Mouse (Mus musculus): ENCODE results near the gene Frrs1.
"Not testable (repeated sequence)": the region's sequence is repeated elsewhere in the genome, so short reads cannot be mapped to it uniquely, and the experiment has no call there.

Frrs1 gene

GRCm38 (mm10) chr3:116858941-116859685 lies at the start of gene Frrs1:
Gene Frrs1 (plus strand): TSS chr3:116859464.
- ChIA-PET CTCF (interaction anchor here in 2 of 4 experiments (0.6 to 1.0 kb wide), 2 partner anchors 9 to 518 kb away, joined by 3 to 4 read pairs; no protein-coding TSS in a partner anchor), POLR2A (interaction anchor here in 3 of 4 experiments (0.7 to 4.5 kb wide), 11 partner anchors 9 to 380 kb away, joined by 3 to 24 read pairs (median 3); partner anchors contain the start of gene Dbt (in 1 of the 3))

DNA sequence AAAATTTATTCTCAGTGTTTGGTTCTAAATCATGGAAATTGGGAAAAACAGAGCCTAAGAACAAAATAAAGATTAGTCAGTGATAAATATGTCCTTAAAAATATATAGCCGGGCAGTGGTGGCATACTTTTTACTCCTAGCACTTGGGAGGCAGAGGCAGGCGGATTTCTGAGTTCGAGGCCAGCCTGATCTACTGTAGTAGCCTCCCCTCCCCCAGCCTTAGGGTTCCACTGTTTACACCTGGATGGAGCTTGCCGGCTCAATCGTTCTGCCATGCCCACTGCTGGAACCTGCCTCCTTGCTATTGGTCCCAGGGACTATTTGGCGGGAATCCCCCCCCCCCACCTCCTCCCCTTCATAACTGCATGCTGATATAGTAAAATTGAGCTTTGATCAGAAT lies 48.9 kb upstream of the Frrs1 start:
- CTCF ChIA-PET, POLR2A ChIA-PET: not testable (repeated sequence)

DNA sequence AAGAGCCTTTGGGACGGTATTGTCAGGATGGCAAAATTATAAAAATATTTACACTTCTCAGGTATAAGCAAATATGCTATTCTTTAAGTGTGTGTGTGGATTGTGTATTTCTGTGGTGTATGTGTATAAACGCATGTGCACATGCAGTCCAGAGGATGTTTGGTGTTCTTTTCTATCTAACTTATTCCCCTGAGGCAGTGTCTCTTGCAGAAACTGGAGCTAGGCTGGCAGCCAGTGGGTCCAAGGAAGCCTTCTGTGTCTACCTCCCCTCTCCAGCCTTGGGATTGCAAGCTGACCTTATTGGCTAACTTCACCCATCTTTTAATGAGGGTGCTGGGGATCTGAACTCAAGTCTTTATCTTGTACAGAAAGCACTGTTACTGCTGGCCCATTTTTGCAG lies 46.3 kb upstream of the Frrs1 start:
- CTCF ChIA-PET: interaction anchor here in 1 of 4 experiments (0.7 kb wide), 1 partner anchor 472 kb away, joined by 3 read pairs; no protein-coding TSS in a partner anchor
- POLR2A ChIA-PET: no interaction called here

DNA sequence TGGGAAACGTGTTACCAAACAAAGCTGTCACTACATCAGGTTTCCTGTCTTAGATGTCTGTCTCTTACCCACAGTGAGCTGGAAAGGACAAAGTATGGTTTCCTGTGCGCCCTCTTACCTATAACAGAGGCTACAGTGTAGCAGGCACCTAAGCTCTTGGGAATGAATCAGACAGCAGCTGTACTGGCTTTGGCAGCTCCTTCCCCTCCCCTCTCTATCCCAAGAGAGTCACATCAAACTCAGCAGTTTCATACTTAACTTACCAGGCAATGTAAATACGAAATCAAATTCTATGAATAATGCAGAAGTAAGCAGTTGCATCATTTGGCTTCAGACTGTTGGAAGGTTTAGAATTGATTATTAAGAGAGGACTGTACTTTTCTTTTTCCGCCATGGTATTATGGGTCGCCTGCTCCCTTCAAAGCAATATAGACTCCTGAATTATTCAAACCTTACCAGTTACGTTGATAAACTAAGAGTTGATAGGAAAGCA lies 43.9 kb upstream of the Frrs1 start:
- ChIA-PET POLR2A (interaction anchor here in 2 of 4 experiments (1.2 to 1.5 kb wide), 2 partner anchors 8 to 10 kb away, joined by 3 read pairs; no protein-coding TSS in a partner anchor), CTCF (interaction anchor here in 2 of 4 experiments (0.6 to 1.2 kb wide), 2 partner anchors 21 to 488 kb away, joined by 3 read pairs; no protein-coding TSS in a partner anchor)

DNA sequence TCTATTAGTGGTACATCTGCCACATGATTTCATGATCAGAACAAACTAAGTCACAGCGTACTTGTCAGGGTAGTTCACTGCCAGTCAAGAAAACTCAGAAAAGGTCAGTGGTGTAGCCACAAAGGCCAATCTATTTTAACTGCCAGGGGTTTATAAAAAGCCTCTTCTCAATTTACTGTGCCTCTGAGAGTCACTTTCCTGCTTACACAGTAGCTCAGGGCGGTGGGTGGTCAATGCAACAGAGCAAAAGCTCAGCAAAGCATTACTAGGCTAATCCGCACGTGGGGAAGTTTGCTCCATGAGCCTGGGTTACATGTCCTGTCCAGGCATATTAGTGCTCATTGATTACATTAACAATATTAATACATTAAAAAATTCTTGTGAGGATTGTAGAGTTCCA lies 43.3 kb upstream of the Frrs1 start:
- ChIA-PET CTCF (interaction anchor here in 2 of 4 experiments (0.6 to 1.0 kb wide), 2 partner anchors 18 to 20 kb away, joined by 3 read pairs; no protein-coding TSS in a partner anchor), POLR2A (interaction anchor here in 1 of 4 experiments (1.5 kb wide), 1 partner anchor 9 kb away, joined by 3 read pairs; no protein-coding TSS in a partner anchor)

- ChIA-PET POLR2A (no interaction called here), CTCF (interaction anchor here in 1 of 4 experiments (1.0 kb wide), 1 partner anchor 19 kb away, joined by 3 read pairs; no protein-coding TSS in a partner anchor)
Observed at GRCm38 (mm10) chr3:116816674-116817215, 42.5 kb upstream of the Frrs1 start.

DNA sequence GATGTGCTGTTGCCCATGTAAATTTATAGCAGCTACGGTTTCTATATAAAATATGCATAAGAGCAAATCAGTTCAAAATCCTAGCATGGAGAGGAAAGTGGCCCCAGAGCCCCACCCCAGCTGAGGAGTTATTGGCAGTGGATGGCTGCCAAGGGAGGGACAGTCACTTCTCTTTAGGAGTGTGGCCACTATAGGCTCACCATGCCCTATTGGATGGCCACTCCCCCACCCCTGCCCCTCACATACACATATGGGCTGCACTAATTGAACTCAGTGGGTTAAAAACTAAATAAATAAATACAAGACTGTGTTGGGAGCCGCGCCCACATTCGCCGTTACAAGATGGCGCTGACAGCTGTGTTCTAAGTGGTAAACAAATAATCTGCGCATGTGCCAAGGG lies 42.0 kb upstream of the Frrs1 start:
- ChIA-PET CTCF (no interaction called here), POLR2A (no interaction called here)

DNA sequence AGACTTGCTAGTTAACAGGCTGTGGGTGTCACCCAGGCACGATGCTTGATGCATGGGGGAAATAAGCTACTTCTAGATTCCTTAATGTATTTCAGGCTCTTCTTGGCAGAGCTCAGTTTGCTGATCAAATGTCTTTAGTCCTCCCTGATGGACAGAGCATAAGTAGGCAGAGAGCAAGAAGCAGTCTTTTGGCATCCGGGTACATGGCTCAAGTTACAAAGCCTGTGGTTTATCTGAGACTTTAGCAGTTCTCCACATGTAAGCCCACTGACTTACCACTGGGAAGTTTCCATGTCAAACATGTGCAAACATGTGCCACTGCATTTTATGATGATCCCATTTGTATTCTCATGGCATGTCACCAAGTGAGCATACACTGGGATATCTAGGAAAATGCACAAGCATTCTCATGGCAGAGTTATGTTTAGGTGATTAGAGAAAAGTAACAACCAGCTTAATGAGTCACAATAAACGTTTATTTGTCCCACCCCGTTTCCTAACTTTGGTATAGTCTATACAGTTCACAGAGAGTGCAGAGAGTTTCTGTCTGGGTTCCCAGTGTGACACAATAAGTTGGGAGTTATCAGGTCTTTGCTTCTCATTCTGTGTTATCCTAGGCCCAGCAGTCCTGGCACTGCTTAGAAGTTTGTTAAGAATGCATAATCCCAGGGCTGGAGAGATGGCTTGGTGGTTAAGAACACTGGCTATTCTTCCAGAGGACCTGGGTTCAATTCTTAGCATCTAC lies 32.6 kb upstream of the Frrs1 start:
- ChIA-PET POLR2A (interaction anchor here in 2 of 4 experiments (0.6 to 1.4 kb wide), 4 partner anchors 9 to 33 kb away, joined by 3 to 4 read pairs (median 3); no protein-coding TSS in a partner anchor), CTCF (interaction anchor here in 1 of 4 experiments (0.6 kb wide), 1 partner anchor 15 kb away, joined by 3 read pairs; no protein-coding TSS in a partner anchor)

DNA sequence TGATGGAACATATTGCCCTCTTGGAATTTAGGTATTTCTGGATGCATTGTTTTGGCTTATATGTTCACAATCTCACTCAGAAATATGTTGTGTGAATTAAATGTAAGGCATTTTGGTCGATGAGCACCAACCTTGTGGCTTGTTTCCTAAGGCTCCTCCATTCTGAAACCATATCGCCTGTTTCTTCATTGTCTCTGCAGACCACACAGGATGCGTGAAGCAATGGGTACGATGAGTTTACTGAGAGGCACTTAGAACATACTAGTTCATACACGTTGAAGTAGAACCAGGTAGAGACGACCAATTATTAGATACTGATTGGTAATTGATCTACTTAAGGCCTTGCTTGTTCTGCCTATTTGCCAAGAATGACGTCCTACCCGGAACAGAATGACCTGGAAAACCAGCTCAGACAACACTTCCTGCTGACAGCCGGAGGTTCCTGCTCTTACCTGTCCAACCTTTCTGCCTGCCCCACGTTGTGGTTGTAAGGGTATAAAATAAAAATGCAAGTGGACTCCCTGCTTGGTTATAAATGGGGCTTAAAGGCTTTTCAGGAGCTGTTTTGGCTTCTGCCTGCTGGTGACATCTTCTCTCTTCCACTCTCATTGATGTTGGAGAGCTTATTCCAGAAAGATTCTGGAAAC lies 29.9 kb upstream of the Frrs1 start:
- CTCF ChIA-PET: interaction anchor here in 2 of 4 experiments (0.7 to 1.2 kb wide), 4 partner anchors 92 to 497 kb away, joined by 3 read pairs; partner anchors contain the start of gene Rtca (in 1 of the 2)
- POLR2A ChIA-PET: no interaction called here

- POLR2A ChIA-PET: no interaction called here
- CTCF ChIA-PET: no interaction called here
Observed at GRCm38 (mm10) chr3:116831324-116831723, 27.9 kb upstream of the Frrs1 start.

DNA sequence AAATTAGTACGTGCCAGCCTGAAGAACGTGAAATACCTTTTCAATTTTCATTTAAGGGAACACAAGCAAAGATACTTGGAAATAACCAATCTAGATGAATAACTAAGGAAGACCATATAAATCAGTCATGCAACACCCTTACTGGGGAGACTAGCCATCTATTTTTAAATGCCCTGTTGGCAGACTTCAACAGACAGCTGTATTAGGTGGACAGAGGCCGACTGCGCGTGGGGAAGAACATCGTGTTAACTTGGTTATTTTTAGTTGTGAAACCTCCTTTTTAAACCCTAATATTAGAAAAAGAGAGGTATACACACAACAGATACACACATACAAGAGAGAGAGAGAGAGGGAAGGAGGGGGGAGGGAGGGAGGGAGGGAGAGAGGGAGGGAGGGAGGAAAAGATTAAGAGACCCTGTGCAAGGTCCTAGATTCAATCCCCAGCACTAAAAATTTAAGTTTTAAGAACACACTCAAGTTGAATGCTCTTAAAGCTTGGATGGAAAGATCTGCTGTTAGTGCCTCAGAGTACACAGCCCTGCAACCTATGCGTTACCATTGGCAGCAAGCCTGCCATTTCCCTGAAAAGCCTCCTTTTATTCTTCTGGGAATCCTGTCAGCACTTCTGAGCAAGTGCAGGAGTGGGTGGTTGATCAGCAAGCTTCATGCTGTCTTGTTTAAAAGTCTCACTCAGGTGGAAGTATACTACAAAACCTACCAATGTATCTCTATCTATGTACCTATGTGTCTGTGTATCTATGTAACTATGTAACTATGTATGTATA lies 26.5 kb upstream of the Frrs1 start:
- ChIA-PET POLR2A (no interaction called here), CTCF (no interaction called here)

DNA sequence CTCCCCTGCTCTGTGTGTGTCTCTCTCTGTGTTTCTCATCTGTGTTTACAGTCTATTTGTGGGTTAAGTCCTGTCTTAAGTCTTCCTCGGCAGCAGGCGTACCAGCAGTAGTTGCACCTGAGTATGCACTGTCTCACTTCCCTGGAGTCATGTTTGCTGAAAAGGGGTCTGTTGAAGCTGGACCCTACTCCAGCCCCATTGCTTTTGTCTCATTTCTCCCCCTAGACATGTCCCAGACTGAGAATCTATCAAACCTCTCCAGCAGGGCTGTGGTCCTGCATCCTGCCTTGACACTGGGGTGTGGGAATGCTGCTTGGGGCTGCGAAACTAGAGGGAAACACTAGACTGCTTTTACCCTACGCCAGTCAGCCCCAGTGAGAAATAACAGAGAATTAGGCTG lies 25.8 kb upstream of the Frrs1 start:
- CTCF ChIA-PET: no interaction called here
- POLR2A ChIA-PET: interaction anchor here in 1 of 4 experiments (1.2 kb wide), 1 partner anchor 24 kb away, joined by 3 read pairs; no protein-coding TSS in a partner anchor

GRCm38 (mm10) chr3:116834241-116834640 lies 25.0 kb upstream of the Frrs1 start:
- POLR2A ChIA-PET: interaction anchor here in 1 of 4 experiments (1.2 to 1.5 kb wide), 2 partner anchors 9 to 23 kb away, joined by 3 read pairs; no protein-coding TSS in a partner anchor
- CTCF ChIA-PET: interaction anchor here in 1 of 4 experiments (0.6 to 1.9 kb wide), 2 partner anchors 86 to 501 kb away, joined by 5 read pairs; no protein-coding TSS in a partner anchor

GRCm38 (mm10) chr3:116835350-116835749 lies 23.9 kb upstream of the Frrs1 start:
- CTCF ChIA-PET: interaction anchor here (0.5 to 3.4 kb wide), 26 partner anchors 12 to 899 kb away, joined by 3 to 19 read pairs (median 4); partner anchors contain the start of gene Dbt (in 1 of the 4)
- POLR2A ChIA-PET: interaction anchor here (0.6 to 2.8 kb wide), 18 partner anchors 9 to 719 kb away, joined by 3 to 18 read pairs (median 4); partner anchors contain the start of genes Frrs1 (in 2 of the 4) and Dbt (in 1 of the 4)

- ChIA-PET CTCF (interaction anchor here (0.5 to 3.4 kb wide), 34 partner anchors 13 to 899 kb away, joined by 3 to 19 read pairs (median 4); partner anchors contain the start of gene Dbt (in 1 of the 4)), POLR2A (interaction anchor here (0.6 to 2.8 kb wide), 31 partner anchors 10 to 719 kb away, joined by 3 to 18 read pairs (median 4); partner anchors contain the start of genes Frrs1 (in 2 of the 4), Agl (in 1 of the 4), Dbt (in 1 of the 4) and Rtca (in 1 of the 4))
Observed at GRCm38 (mm10) chr3:116835770-116836680, 23.2 kb upstream of the Frrs1 start.

Data from embryonic stem cell, embryonic (primary cell).